Mouse (Mus musculus) spleen, adult 18-20 months (tissue): ENCODE results near the gene Ace3.

Experiments
- DNase-seq, 2 experiments: peaks; one replicate each; pipeline ENCODE4 v3.0.0; 2022; ENCODE audit warnings: mixed read lengths in 2 of 2

Ace3 gene

DNA sequence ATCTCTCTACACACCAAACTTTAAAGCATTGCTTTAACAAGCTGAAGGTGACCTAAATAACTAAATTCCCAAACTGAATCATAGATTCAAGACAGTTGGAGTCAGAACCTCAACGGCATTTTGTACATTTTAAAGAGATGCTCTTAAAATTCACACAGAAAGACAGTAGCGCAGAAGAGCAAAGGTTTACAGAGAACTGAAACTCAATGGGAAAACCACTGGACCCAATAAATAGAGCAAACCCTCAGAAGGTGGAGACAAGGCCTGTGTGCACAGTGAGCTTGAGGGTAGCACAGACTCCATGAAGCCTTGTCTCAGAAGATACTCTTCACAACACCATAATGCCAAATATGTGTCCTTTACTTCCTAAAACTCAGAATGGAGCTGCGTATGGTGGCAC lies 51.3 kb downstream of the Ace3 start:
- DNase-seq: no peak

DNA sequence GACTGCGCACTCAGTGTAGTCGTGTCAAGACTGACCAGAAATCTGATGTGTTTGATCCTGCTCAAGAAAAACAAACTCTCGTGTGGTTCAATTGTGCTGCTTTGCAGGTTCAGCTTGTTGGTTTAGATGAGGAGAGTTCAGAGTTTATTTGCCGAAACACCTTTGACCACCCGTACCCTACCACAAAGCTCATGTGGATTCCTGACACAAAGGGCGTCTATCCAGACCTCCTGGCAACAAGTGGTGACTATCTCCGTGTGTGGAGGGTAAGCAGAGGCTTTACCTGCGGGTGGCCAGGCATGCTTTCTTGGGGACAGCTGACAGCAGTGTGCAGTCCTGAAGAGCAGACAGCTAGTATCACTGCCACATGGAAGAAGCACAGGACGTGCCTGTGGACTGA lies 52.1 kb downstream of the Ace3 start:
- DNase-seq: no peak

DNA sequence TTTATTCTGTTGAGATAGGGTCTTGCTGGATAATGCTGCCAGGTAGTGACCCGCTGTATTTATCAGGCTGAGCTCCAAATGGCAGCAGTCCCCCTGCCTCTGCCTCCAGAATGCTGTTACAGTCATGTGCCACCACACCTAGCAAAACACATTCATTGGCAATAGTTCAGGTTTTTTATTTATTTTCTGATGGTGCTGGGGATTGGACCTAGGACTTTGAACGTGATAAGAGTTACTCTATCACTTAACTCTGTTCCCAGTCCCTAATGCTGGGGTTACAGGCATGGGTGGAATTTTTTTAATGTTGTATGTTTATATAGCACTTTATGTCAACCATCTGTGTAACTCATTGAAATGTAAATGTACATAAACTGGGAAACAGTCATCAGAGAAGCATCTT lies 59.4 kb downstream of the Ace3 start:
- no peak for DNase-seq

DNA sequence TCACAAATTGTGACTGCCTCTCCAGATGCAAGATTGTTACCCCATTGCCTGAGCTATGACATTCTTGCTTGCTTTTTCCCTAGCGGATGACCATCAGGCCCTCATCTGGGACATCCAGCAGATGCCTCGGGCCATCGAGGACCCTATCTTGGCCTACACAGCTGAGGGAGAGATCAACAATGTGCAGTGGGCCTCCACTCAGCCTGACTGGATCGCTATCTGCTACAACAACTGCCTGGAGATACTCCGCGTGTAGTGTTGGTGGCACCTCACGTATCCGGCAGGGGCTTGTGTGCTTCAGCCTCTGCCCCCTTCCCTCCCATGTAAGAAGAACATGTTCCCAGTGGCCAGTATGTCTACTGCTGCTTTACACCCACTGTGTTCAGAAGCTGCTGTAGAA lies 60.1 kb downstream of the Ace3 start:
- DNase-seq: no peak
